Mouse (Mus musculus) cerebellum, adult 9-11 months (tissue): ENCODE measurements around the gene Rab6a.
A peak's percentile ranks its signal among the peaks of the same experiment; 100 is the strongest.
"Not testable (repeated sequence)": the region's sequence is repeated elsewhere in the genome, so short reads cannot be mapped to it uniquely, and the experiment has no call there.

ENCODE experiments used
- DNase-seq: peaks from one replicate; pipeline ENCODE4 v3.0.0; 2022

Rab6a gene

DNA sequence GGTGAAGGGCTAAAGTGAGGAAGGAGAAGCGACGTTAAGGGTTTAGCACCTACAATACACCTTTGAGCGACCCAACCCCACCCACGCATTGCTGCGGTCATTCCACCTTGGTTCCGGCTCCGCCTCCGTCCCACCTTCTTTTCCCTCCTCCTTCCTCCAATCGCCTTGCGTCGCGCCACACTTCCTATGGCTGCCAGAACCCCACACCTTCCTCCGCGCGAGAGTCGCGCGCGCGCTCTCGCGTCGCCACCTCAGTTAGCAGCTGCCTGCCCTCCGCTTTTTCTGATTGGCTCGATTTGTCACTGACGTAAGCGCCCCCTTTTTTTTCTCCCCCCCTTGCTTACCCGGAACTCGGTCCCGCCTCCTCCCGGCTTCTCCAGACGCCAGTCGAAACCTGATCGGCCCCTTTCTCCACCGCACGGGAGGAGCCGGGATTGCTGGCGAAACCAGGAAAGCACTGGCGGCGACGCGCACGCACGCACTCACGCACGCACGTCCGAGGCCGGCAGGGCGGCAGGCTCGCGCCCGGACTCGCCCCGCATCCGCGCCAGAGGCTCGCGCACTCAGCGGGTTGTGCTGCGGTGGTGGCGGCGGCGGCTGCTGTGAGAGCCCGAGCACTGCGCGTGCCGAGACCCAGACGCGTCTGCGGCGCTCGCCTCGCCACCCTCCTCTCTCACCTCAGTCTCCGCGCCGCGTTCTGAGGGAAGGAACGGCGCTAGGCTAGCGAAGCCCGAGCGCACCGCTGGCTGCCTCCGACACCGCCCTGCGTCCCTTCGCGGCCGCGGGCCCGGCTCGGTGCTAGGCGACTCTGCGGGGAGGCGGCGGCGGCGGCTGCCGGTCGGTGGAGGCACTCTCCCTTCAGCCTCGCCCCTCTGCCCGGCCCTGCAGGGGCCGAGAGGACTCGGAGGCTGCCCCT is at the start of gene Rab6a:
Gene Rab6a, plus strand, starts transcription at position 197 of the 916 bp plus-strand sequence.
- peak; percentile 99 for DNase-seq

DNA sequence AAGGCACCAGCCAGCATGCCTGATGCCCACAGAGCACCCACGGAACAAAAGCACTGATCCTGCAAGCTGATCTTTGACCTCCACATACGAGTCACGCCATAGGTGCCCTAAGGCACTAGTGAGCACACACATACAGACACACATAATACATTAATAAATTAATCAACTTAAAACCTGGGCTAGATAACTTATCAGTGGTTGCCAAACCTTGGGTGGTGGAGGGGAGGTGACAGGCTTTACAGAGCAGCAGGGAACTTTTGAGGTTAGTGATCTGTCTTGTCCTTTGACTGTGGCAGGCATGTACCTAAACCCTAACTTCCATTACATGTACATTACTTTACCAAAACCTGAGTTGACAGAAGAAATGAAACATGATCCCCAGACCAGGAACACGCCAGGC is 47.9 kb upstream of the Rab6a start:
- no peak for DNase-seq

DNA sequence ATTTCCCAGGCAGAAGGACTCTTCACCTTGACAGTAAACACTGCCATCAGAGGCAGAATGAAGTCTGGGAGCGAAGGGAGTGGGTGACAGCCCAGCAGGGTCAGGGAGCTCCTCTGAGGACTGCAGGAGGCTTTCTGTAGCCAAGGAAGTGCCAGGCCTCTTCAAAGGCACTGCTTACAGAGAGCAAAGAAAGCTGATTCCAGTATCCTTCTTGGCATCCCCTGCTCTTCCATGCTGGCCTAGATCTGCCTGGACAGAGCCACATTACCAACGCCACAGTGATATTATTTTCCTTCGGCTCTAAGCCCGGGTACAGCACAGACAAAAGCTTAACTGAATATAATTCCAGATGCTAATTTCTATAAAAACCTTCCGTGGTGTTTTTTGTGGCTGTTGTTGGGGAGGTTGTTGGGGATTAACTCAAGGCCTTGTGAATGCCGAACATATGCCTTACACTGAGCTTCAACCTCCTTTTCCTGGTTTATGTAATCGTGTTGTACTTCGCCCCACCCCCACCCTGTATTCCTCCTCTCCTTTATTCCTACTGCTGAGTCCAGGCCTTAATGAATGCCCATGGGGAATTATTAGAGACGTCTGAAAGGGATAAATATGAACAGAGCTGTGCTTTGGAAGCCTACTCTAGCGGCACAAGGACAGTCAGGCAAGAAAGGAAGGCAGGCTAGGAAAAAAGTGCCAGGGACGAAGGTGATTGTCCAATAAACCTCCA is 45.2 kb upstream of the Rab6a start:
- DNase-seq: peak; percentile 49

DNA sequence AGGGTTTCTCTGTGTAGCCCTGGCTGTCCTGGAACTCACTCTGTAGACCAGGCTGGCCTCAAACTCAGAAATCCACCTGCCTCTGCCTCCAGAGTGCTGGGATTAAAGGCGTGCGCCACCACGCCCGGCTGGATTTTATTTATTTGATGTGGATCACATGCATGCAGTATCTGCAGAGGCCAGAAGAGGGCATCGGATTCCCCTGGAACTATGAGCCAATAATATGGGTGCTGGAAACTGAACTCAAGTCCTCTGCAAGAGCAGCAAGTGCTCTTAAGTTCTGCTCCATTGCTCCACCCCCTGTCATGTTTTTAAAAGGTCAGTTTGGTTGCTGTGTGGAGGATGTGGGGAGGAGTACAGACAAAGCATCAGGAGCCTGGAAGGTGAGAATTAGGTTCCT is 40.0 kb upstream of the Rab6a start:
- not testable (repeated sequence) for DNase-seq

DNA sequence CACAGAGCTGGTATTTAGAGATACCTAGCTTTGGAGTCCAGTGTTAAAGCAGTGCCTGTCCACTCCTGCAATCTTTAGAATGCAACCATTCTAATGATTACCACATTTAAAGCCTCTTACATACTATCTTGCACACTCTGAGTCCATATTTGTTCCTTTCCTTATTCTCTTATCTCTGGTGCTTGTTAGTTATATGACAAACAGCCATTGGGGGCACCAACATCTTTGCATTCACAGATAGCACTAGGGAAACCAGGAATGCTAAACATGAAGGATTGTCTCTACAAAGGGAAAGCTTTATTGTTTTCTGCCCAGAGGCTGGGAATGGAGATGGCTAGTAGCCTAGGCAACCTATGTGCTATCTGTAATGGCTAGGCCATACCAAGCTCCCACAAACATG is 37.3 kb upstream of the Rab6a start:
- no peak for DNase-seq

DNA sequence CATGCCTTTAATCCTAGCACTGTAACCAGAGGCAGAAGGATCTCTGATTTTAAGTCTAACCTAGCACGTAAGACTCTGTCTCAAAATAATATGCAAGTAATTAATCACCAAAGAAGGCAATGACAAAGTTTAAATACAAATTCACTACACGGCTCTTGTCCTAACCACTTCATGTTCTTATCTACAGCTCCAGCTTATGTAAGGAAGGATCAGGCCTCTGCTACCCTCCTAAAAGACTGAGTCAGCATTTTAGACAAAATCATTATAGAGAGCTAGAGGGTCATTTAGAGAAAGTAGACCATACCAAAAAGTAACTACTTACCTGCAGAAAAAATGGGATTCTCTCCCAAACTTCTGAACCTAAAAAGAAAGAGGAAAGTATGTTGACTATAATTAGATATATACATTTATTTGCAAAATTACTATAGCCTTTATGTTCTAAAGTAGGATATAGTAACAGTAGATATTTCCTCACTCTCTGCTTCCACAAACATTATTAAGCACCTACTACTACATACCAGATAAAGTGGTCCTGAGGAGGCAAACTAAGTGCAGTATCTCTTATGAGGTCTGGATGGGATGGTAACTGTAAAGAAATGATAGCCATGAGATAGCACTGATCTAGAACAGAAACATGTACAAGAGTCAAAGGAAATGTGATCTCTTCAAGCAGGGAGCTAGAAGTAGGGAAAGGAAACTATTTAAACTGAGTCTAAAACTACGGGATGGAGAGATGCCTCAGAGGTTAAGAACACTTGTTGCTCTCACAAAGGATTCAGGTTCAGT is 36.1 kb upstream of the Rab6a start:
- DNase-seq: no peak

DNA sequence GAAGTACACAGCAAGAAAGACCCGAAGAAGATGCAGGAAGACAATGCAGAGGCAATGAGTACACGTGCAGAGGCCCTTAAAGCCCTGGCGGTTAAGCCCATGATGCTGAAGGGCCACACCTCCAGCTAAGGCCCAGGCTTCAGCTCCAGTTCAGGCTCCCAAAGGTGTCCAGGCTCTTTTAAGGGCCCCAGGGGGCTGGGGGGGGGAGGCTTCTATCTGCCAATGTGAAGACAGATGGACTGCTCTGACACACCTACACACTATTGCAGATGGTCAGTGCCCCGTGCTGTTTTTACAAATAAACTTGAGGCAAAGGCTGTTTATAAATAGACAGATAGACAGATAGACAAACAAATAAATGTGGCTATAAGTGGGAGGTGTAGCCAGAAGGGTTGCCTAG is 35.1 kb upstream of the Rab6a start:
- peak; percentile 77 for DNase-seq

DNA sequence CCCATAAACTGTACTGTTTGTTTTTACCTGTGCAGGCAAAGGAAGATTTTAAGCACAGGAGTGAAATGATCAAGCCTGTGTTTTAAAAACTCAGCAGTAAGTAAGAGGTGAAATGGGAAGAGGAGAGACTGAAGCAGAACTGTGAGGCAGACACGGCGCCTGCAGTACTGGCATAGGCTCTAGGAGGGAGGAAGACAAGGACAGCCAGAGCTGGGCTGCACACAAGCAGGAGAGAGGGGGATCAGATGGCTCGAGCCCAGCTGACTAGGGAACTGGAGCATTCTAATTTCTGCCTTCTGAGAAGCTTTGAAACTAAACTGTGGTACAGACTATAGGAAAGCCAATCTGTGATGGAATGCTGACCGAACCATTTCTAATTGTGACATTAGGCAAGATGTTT is 34.5 kb upstream of the Rab6a start:
- peak; percentile 49 for DNase-seq

DNA sequence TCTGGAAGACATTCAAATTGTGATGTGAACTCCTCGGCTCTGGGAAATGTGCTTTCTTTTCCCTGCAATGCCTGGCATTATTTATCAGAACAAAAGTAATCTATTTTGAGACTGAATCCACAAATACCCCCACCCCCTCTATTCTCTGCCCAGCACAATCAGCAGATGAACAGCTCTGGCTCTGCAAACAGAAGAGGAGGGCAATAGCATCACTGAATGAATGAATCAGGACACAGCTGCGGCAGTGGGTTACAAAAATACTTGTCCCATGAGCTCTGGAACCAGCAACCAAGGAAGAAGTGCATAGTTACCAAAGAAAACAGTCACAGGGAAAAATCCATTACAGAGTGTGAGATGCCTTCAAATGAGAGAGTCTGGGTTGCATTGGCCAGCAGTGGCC is 28.4 kb upstream of the Rab6a start:
- no peak for DNase-seq

DNA sequence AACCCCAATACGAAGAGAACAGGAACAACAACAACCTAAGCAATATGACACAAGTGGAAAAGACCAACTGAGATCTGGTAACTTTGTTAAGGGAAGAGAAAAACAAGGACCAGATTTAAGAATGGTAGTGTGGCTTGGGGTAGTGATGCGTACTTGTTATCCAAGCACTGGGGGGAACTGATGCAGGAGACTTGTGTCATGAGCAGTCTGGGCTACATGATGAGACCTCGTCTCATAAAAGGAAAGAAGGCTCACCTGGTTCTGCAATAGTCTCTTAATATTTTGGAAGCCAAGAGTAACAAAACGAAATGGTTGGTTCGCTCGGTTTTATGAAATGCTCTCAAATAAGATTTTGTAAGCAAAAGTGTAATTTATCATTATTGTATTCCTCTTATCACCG is 25.0 kb upstream of the Rab6a start:
- DNase-seq: no peak

DNA sequence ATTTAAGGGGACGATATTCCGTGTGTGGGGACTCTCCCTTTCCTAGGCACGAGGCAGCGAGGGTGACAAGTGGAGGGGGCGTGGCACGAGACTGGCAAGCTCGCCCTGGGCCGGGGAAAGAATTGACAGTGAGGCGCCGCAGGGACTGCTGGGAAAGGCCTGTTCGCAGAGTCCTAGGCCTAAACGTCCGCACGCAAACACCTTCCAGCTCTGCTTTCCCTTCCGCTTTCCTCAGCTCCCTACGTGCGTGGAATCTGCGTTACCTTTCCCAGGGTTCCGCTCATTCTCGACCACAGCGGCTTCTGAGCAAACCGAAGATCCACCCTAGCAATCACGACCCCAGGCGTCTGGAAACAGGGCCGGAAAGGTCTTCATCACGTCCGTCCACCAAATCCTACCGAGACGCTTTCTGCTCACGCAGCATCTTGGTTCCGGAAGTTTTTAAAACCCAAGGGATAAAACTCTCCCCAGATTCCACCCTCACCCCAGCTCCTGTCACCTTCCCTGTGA is 24.4 kb upstream of the Rab6a start:
- peak; percentile 90 for DNase-seq

DNA sequence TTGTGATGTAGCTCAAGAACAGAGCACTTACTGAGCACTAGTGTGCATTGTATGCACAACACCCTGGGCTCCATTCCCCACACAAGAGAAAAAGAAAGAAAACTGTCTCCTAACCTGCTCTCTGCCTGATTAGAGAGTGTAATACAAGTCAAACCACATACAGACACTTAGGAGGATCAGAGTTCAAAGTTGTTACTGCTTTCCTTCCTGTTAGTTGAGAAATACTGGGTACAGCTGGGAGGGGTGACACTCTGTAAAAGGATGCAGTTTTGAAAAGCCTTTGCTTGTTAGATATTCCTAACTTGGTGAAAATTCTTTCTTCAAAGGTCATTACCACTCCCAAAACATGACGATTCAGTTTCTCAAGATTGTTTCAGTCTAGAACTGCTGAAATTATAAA is 17.4 kb upstream of the Rab6a start:
- DNase-seq: no peak

DNA sequence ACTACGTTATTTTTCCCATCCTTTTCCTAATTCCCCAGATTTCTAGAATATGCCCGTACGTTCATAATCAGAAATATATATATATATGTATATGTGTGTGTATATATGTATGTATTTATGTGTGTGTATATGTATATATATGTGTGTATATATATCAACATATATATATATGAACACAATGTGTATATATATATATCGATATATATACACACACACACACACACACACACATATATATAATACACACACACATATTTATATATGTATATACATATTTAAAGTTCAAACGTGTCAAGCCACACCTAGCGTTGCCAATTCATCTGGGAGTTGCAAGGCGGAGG is 16.7 kb upstream of the Rab6a start:
- no peak for DNase-seq

DNA sequence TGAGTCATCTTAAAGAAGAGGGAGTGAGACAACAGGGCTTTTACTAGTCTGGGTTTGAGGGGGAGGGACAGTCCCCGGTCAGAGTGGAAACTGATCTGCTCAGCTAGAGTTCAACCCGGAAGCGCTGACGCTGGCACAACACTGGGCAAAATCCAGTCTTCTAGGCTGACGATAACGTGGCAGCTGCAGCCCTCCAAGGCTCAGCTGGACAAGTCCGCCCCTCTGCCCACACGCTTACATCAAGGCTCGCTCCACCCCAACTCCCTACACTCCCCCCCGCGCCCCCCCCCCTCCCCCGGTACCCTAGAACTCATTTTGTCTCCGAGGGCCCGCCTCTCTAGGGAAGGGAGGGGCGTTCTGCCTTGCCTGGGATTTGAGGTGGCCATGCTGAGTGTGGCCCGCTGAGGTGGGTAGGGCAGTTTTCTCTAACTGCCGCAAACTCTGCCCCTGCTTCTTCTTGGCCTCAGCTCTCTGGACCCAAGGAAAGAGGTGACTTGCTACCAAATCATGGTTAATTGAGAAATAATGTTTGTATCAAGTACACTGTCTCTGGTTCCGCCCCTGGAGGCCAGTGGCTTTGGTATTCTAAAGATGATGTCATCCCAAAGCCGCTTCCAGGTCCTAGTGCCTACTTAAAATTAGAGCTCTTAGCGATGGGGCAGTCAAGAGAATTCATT is 16.2 kb upstream of the Rab6a start:
- DNase-seq: peak; percentile 85

DNA sequence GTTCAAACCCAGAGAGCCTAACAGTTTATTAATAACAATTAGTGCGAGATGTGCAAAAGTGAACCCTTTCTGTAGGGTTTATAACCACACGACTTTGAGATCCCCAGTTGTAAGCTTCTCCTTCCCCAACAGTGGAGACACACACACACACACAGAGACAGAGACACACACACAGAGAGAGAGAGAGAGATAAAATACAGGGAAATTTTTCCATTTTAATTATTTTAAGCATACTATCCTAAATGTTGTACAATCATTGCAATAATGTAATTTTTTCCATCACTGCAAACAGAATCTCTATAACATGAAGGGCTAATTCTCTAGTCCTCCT is 15.7 kb upstream of the Rab6a start:
- DNase-seq: no peak

DNA sequence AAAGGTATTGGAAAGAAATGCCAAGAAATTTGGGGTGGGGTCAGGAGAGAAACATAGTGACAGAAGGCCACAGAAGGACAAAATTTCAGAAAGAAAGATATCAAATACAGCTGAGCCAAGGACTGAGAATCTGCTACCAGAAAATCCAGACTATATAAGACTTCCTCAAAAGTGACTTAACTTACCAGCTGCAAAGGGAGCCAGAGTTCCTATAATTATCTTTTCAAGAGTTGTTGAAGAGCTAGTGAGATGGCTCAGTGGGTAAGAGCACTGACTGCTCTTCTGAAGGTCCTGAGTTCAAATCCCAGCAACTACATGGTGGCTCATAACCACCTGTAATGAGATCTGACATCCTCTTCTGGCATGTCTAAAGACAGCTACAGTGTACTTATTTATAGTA is 13.9 kb upstream of the Rab6a start:
- DNase-seq: no peak

DNA sequence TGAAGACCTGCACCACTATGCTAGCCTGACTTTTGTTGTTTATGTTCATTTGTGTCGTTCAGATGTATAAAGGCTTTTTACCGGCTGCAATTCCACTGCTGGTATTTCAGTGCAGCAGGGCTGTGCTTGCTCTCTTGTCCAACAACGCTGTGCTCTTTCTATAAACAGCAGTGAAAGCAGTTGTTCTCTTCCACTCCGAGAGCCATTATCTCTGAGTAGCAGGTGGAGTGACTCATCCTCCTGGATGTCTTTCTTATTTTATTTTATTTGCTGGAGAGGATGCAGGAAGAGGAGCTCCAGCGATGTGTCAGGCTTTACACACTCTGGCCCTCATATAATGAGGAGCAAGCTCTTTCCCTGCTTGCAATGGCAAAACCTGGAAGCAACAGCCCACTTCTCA is 7.0 kb upstream of the Rab6a start:
- DNase-seq: no peak

DNA sequence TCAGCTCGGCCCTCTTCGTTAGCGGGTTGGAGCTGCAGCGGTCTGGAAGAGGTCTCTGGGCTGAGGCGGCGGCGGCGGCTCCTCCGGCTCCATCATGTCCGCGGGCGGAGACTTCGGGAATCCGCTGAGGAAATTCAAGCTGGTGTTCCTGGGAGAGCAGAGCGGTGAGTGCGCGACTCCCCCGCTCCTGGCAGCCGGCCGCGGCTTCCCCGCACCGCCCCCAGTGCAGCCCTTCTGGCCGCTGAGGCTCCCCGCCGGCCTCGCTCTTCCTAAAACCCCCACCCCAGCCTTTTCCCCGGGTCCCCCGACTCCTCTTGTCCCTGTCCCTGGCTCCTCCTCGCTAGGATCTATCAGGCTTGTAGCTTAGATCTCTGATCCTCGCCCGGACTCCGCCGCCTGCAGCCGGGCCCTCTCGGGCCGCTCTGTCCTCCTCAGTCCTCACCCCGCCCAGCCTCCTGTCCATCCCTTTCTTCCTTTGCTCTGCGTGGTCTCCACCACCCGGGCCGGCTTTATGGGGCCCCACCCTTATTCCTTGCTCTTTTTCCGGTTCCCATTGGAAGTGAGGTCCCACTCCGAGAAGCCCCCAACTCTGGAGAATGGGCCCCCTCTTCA is 1.0 kb downstream of the Rab6a start, which contains the start of gene Mrpl48:
Gene Mrpl48, minus strand, starts transcription at position 172 of the 612 bp plus-strand sequence.
- peak; percentile 83 for DNase-seq

DNA sequence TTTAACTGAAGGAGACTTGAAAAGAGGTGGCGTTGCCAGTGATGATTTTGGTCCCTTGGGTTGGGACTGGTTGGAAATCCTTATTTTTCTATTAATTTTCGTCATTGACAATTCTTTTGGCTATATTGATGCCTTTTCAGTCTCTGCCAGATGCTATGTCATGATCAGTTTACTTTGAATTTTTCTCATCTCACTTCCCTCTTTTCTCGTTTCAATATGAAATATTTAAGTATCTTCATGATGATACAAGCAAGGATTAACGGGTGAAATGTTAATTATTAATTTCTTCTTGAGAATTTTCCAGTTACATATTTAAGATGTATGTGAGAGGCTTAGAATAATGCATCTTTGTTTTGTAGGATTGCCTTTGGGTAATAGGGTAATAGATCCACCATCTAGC is 1.7 kb downstream of the Rab6a start:
- no peak for DNase-seq

DNA sequence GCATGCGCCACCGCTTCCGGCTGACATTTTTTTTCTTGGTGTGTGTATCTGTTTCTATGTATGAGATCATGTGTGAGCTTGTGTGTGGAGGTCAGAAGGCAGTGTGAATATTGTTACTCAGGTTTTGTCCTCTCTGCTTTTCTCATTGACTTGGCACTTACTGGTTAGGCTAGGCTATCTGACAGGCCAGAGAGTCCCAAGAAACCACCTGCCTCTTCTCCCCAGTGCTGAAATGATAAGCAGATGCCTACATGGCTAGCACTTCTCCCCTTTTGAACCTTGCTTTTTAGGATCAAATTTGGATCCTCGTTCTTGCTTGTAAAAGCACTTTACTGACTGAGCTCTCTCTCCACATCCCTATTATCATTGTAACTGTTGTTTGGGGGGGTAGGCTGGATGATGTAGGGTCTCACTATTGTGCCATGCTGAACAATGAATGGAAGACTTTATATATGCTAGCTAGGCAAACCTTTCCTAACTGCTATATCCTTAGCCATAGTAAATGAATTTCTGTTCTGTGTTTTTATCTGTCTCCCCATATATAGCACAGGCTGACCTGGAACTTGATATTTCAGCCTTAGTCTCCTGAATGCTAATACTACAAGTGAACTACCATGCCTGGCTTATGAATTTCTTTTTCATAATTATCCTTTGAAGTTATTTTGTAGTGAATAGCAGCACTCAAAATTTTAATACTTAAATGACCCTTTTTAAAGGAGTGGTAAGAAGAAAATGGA is 9.1 kb downstream of the Rab6a start:
- no peak for DNase-seq

DNA sequence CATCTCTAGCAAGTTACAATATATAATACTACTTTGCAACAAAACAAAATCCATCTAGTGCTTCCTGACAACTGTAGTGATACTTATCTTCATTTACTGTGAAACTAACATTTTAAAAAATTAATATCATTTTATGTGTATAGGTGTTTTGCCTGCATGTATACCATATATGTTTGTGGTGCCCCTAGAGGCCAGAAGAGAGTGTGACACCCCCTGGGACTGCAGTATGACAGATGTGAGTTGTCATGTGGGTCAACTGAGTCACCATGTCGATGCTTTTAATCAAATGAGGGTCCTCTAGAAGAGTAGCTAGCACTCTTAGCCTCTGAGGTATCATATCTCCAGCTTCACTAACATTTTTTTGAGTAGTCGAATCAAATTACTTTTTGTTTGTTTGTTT is 15.1 kb downstream of the Rab6a start:
- no peak for DNase-seq

DNA sequence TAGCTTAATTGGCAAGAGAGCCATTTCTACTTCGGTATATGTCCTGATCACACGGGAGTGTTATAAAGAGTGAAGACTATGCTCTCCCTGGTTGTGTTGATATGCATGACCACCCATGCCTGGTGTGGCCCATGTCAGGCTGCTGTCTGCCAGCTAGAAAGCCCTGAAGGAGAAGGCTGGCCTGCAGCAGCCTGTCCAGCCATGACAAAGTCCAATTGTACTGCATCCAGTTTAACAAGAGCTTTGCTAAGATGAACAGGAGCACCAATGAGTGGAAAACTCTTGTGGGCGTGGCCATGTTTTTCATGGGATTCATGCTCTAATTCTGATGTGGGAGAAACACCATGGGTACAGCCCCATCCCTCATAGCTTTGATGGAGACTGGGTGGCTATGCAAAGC is 17.3 kb downstream of the Rab6a start:
- DNase-seq: no peak
